Mouse (Mus musculus): Measurements from ENCODE around the gene Cngb1. TPM values are rescaled to one million over a fixed set of nuclear protein-coding genes. Genes with fewer than 3 reads are reported as not detected.
"Not testable (repeated sequence)": the region's sequence is repeated elsewhere in the genome, so short reads cannot be mapped to it uniquely, and the experiment has no call there.

Cngb1 gene
- polyA plus RNA-seq, 2 experiments, result 0.06 TPM; not detected in 1

DNA sequence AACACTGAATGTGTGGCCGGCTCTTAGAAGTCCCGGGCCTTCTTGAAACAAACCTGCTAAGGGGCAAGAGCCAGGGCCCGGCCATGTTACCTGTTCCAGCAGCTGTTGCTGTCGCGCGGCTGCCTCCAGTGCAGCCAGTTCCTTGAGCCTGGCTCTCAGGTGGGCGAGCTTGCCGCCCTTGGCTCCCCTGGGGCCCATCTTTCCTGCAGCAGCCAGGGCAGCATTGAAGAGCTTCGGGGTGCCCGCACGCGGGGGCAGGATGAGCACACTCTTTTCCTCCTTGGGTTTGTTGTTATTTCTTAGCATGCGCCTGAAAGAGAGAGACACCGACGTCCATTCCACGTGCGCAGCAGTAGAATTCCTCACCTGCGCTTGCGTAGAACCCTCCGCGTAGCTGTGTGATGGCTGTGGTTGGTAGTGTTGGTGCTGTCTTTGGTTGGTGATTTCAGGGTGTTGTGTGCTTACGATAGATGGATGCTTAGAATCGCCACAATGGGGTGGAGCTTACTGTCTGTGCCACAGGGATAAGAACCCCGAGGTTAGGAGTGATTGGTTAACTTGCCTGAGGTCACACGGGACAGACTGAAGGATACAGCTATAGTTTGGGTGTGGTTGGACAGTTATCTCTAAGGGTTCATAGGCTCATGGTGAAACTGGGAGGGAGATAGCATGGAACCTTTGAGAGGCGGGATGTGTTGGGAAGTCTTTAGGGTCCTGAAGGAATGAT lies 64.1 kb downstream of the Cngb1 start:
- ATAC-seq (ENCODE audit: insufficient read depth), result peak; percentile 58
- WGBS (ENCODE audit: insufficient replicate concordance), result 69% methylated on average over 26 of the region's 26 CpGs

DNA sequence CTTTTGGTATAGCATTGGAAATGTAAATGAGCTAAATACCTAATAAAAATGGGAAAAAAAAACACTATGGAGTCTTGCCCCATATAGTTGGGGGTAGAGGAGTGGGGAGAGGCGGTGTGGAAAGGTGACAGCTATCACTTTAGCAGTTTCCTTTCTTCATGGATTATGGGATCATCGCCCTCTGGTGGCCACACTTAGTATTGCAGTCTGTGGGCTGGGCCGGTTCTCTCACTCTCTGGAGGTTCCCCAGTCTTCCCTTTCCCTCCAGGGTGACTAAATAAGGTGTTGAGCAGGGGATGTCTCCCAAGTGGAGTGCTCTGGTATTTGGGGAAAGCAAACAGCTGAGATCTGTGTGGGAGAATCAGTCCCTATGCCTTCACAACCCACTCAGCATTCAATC lies 70.7 kb downstream of the Cngb1 start:
- Histone ChIP-seq H3K9ac (replicated peaks) (no peak overlapping the region), H3K27me3 (ENCODE audit: control insufficient read depth, insufficient read depth, low read length) (no peaks in the 10 kb centered on the region), H3K4me1 (replicated peaks; ENCODE audit: control insufficient read depth in 2 of 2, insufficient read depth in 2 of 2, low read length in 1 of 2) (no peaks in the 10 kb centered on the region), H3K27ac (no peak overlapping the region), H3K36me3 (replicated peaks; ENCODE audit: control insufficient read depth, insufficient read depth, low read depth) (no peaks in the 10 kb centered on the region), H3K4me3 (ENCODE audit: insufficient read depth in 1 of 2, low read depth in 2 of 2, low read length in 2 of 2) (no peak overlapping the region), H3K9me3 (ENCODE audit: control insufficient read depth, low read length) (no peaks in the 10 kb centered on the region), H3K4me2 (ENCODE audit: low read depth) (no peak overlapping the region)
- 7% methylated on average over 3 of the region's 3 CpGs for WGBS (ENCODE audit: insufficient replicate concordance)
- ATAC-seq (ENCODE audit: insufficient read depth) (no peak), DNase-seq (ENCODE audit: low read depth in 3 of 3, low spot score in 3 of 3) (peak; percentile 19 to 37 (median 32))
- TF ChIP-seq CTCF (IDR thresholded peaks at IDR 0.05; ENCODE audit: low read depth) (peak; percentile 90), EP300 (IDR thresholded peaks at IDR 0.05; ENCODE audit: low read depth) (no peak)

More for the DNA sequence above, 64.1 kb downstream of the Cngb1 start:
- Histone ChIP-seq H3K27me3 (ENCODE audit: control insufficient read depth, insufficient read depth, low read length) (no peaks in the 10 kb centered on the region), H3K4me1 (replicated peaks; ENCODE audit: control insufficient read depth in 2 of 2, insufficient read depth in 2 of 2, low read length in 1 of 2) (peaks cover 0 to 4% of the 10 kb centered on the region in 2 experiments; a peak in 1 of 4 replicates), H3K9me3 (ENCODE audit: control insufficient read depth, low read length) (no peaks in the 10 kb centered on the region), H3K9ac (replicated peaks) (no peak overlapping the region), H3K4me2 (ENCODE audit: low read depth) (no peak overlapping the region), H3K4me3 (ENCODE audit: insufficient read depth in 1 of 2, low read depth in 2 of 2, low read length in 2 of 2) (no peak overlapping the region), H3K36me3 (replicated peaks; ENCODE audit: control insufficient read depth, insufficient read depth, low read depth) (no peaks in the 10 kb centered on the region), H3K27ac (no peak overlapping the region)
- peak in 1 of 3 experiments; percentile 17 for DNase-seq (ENCODE audit: low read depth in 3 of 3, low spot score in 3 of 3)
- TF ChIP-seq CTCF (IDR thresholded peaks at IDR 0.05; ENCODE audit: low read depth), result no peak
- TF ChIP-seq EP300 (IDR thresholded peaks at IDR 0.05; ENCODE audit: low read depth), result no peak

DNA sequence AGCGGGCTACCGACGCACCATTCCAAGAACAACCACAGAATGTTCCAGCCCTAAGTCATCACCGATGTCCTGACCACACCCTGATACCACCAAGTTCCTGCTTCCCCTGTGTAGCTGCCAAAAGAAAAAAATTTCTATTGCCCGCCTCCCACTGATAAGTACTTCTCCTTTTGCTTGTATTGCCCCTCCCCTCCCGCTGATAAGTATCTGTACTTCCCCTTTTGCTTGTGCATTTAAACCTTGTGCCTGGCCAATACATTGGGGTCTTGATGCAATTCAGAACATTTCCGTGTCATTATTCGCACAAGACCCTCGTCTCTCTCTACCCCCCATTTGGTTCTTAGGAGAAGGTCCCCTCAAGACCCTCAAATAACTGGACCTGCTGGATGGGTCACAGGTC lies 76.3 kb downstream of the Cngb1 start:
- H3K27ac ChIP-seq; H3K9me3 ChIP-seq (ENCODE audit: control insufficient read depth, low read length); ATAC-seq (ENCODE audit: insufficient read depth); H3K4me2 ChIP-seq (ENCODE audit: low read depth); H3K36me3 ChIP-seq (replicated peaks; ENCODE audit: control insufficient read depth, insufficient read depth, low read depth); H3K27me3 ChIP-seq (ENCODE audit: control insufficient read depth, insufficient read depth, low read length); H3K9ac ChIP-seq (replicated peaks); H3K4me1 ChIP-seq (replicated peaks; ENCODE audit: control insufficient read depth in 2 of 2, insufficient read depth in 2 of 2, low read length in 1 of 2); DNase-seq (ENCODE audit: low read depth in 3 of 3, low spot score in 3 of 3); H3K4me3 ChIP-seq (ENCODE audit: insufficient read depth in 1 of 2, low read depth in 2 of 2, low read length in 2 of 2): not testable (repeated sequence)
- 54% methylated on average over 9 of the region's 9 CpGs for WGBS (ENCODE audit: insufficient replicate concordance)

DNA sequence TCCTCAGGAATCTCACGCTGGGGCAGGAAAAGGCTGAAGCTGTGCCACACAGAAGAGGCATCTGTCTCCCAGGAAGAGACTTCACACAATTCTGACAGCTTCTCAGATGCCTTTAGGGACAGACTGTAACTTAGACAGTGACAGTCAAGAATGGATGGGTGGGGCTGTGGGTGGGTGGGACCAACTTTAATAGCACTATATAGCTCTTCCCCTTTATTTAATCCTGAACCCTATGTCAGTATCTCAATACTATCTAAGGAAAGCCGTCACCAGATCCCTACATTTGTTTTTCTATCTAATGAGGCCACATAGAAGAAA lies 79.3 kb downstream of the Cngb1 start:
- Histone ChIP-seq H3K4me3 (ENCODE audit: insufficient read depth in 1 of 2, low read depth in 2 of 2, low read length in 2 of 2) (no peak overlapping the region), H3K27ac (no peak overlapping the region), H3K36me3 (replicated peaks; ENCODE audit: control insufficient read depth, insufficient read depth, low read depth) (no peaks in the 10 kb centered on the region), H3K9ac (replicated peaks) (no peak overlapping the region), H3K4me1 (replicated peaks; ENCODE audit: control insufficient read depth in 2 of 2, insufficient read depth in 2 of 2, low read length in 1 of 2) (no peaks in the 10 kb centered on the region), H3K27me3 (ENCODE audit: control insufficient read depth, insufficient read depth, low read length) (no peaks in the 10 kb centered on the region), H3K9me3 (ENCODE audit: control insufficient read depth, low read length) (no peaks in the 10 kb centered on the region), H3K4me2 (ENCODE audit: low read depth) (no peak overlapping the region)
- 37% methylated on average over 2 of the region's 2 CpGs for WGBS (ENCODE audit: insufficient replicate concordance)
- TF ChIP-seq CTCF (IDR thresholded peaks at IDR 0.05; ENCODE audit: low read depth) (no peak), EP300 (IDR thresholded peaks at IDR 0.05; ENCODE audit: low read depth) (no peak)
- ATAC-seq (ENCODE audit: insufficient read depth), result no peak
- DNase-seq (ENCODE audit: low read depth in 3 of 3, low spot score in 3 of 3), result no peak

DNA sequence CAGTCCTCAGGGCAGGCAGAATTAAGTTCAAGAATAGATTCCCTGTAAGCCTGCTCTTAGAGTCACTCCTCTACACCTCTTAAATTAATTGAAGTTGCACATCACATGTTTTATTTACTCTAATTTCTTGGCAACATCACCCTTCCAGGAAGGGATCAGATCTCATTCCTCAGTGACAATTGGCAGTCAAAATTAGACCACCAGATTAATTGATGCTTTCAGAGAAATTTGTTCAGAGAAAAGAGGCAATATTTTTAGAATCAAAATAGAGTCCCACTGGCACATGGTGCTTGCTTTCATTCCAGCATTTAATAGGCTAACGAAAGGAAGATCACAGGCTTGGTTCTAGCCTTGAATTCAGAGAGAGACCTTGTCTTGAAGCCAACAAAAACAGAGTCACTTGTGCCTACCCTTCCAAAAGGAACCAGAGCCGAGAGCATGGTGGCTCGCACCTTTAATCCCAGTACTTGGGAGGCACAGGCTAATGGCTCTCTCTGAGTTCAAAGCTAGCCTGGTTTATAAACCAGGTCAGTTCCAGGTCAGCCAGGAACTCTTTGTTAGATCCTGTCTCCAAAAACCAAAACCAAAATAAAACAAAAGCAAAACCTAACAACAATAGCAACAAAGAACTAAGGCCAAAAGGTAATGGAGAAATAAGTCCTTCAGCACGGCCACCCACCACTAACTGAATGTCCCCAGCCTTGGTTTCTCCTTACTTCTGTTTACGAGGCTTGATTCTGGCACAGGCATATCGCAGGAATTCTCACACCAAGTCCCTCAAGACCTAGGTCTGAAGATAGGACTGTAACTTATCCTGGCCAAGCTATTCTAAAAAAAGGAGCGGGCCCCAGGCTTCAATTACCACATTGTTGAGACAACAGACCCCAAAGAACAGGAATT lies 79.9 kb downstream of the Cngb1 start:
- H3K4me2 ChIP-seq (ENCODE audit: low read depth), result no peak overlapping the region
- no peak for ATAC-seq (ENCODE audit: insufficient read depth)

More for the DNA sequence above, 79.9 kb downstream of the Cngb1 start:
- Histone ChIP-seq H3K4me3 (ENCODE audit: insufficient read depth in 1 of 2, low read depth in 2 of 2, low read length in 2 of 2) (no peak overlapping the region), H3K36me3 (replicated peaks; ENCODE audit: control insufficient read depth, insufficient read depth, low read depth) (no peaks in the 10 kb centered on the region), H3K27me3 (ENCODE audit: control insufficient read depth, insufficient read depth, low read length) (no peaks in the 10 kb centered on the region), H3K9me3 (ENCODE audit: control insufficient read depth, low read length) (no peaks in the 10 kb centered on the region), H3K4me1 (replicated peaks; ENCODE audit: control insufficient read depth in 2 of 2, insufficient read depth in 2 of 2, low read length in 1 of 2) (no peaks in the 10 kb centered on the region), H3K27ac (no peak overlapping the region), H3K9ac (replicated peaks) (no peak overlapping the region)
- 54% methylated on average over 7 of the region's 7 CpGs for WGBS (ENCODE audit: insufficient replicate concordance)
- no peak for DNase-seq (ENCODE audit: low read depth in 3 of 3, low spot score in 3 of 3)
- TF ChIP-seq EP300 (IDR thresholded peaks at IDR 0.05; ENCODE audit: low read depth) (no peak), CTCF (IDR thresholded peaks at IDR 0.05; ENCODE audit: low read depth) (no peak)

Measured in liver, embryonic 14.5 days (tissue).